In the genomic region with DNA sequence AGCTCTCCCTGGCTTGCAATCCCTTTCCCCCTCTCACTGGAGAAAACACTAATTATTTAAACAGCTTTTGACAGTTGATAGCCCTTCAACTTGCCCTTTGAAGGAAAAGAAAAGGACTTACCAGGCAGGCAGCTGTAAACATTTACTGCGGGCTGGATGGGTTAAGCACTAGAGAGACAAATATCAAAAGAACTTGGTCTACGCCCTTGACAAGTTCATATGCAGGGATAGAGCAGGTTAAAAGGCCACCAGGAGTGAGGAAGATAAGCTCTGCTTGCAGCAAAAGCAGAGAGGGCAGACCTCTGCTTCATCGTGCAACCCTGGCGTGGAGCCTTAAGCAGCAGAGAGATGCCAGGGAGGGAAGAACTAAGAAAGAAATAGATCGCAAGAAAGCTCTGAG, we compare ENCODE assay signal across 13 mouse cellular contexts.
"Had no signal": no experiment of that assay in that cellular context is flagged by ENCODE, and none has a peak within 500 bp of the region (broad histone marks: within the 10 kb centered on the region; RNA-seq: fewer than 3 reads in every experiment).

No protein-coding gene starts in this region.

- H3K9ac ChIP-seq: kidney, embryonic 15.5 days; liver, embryonic 15.5 days; midbrain, embryonic 12.5 days; neural tube, embryonic 15.5 days had no signal

- DNase-seq: kidney, postnatal 14 days; lung, adult 2 months; lung, postnatal 4 days; thymus, adult 18-20 months; thymus, postnatal 14 days had no signal

- ATAC-seq: lung, postnatal 0 days had no signal

- H3K27me3 ChIP-seq: kidney, embryonic 15.5 days; liver, embryonic 15.5 days; midbrain, embryonic 12.5 days; neural tube, embryonic 15.5 days had no signal

- H3K4me3 ChIP-seq: kidney, embryonic 15.5 days; limb, embryonic 10.5 days; liver, embryonic 15.5 days; midbrain, embryonic 12.5 days; myocyte; neural tube, embryonic 15.5 days had no signal

- H3K9me3 ChIP-seq: kidney, embryonic 15.5 days; limb, embryonic 10.5 days; liver, embryonic 15.5 days; midbrain, embryonic 12.5 days; neural tube, embryonic 15.5 days had no signal

- H3K4me1 ChIP-seq: liver, embryonic 15.5 days; midbrain, embryonic 12.5 days; neural tube, embryonic 15.5 days had no signal

- H3K36me3 ChIP-seq: kidney, embryonic 15.5 days; limb, embryonic 10.5 days; liver, embryonic 15.5 days; midbrain, embryonic 12.5 days; neural tube, embryonic 15.5 days had no signal

- H3K27ac ChIP-seq: kidney, embryonic 15.5 days; limb, embryonic 10.5 days; liver, embryonic 15.5 days; midbrain, embryonic 12.5 days; neural tube, embryonic 15.5 days had no signal

- H3K4me2 ChIP-seq: kidney, embryonic 15.5 days; liver, embryonic 11.5 days; liver, embryonic 15.5 days; midbrain, embryonic 12.5 days; neural tube, embryonic 15.5 days had no signal
